Mouse (Mus musculus): Measurements from ENCODE around the gene Rnf19b.
A peak's percentile ranks its signal among the peaks of the same experiment; 100 is the strongest.

Rnf19b gene

GRCm38 (mm10) chr4:129058207-129059092, at the start of gene Rnf19b:
Gene Rnf19b (plus strand): TSS chr4:129058271.
- no peak for DNase-seq (ENCODE audit: low read depth, low spot score)

GRCm38 (mm10) chr4:129008672-129009071, 49.4 kb upstream of the Rnf19b start:
- DNase-seq (ENCODE audit: low read depth, low spot score) = no peak

GRCm38 (mm10) chr4:129009521-129009920, 48.5 kb upstream of the Rnf19b start:
- DNase-seq (ENCODE audit: low read depth, low spot score) = no peak

- no peak for DNase-seq (ENCODE audit: low read depth, low spot score)
These were observed 46.4 kb upstream of the Rnf19b start for GRCm38 (mm10) chr4:129011604-129012121.

- DNase-seq (ENCODE audit: low read depth, low spot score) = no peak
These were observed 44.8 kb upstream of the Rnf19b start for GRCm38 (mm10) chr4:129013151-129013864.

GRCm38 (mm10) chr4:129016329-129016728, 41.7 kb upstream of the Rnf19b start:
- no peak for DNase-seq (ENCODE audit: low read depth, low spot score)

GRCm38 (mm10) chr4:129017150-129017549, 40.9 kb upstream of the Rnf19b start:
- no peak for DNase-seq (ENCODE audit: low read depth, low spot score)

- no peak for DNase-seq (ENCODE audit: low read depth, low spot score)
These were observed 39.2 kb upstream of the Rnf19b start for GRCm38 (mm10) chr4:129018788-129019435.

- DNase-seq (ENCODE audit: low read depth, low spot score) = no peak
These were observed 38.3 kb upstream of the Rnf19b start for GRCm38 (mm10) chr4:129019788-129020187.

GRCm38 (mm10) chr4:129020454-129020853, 37.6 kb upstream of the Rnf19b start:
- DNase-seq (ENCODE audit: low read depth, low spot score) = peak; percentile 18

- no peak for DNase-seq (ENCODE audit: low read depth, low spot score)
These were observed 36.6 kb upstream of the Rnf19b start for GRCm38 (mm10) chr4:129021426-129021825.

GRCm38 (mm10) chr4:129021886-129022285, 36.2 kb upstream of the Rnf19b start:
- DNase-seq (ENCODE audit: low read depth, low spot score) = no peak

GRCm38 (mm10) chr4:129023884-129024283, 34.2 kb upstream of the Rnf19b start:
- no peak for DNase-seq (ENCODE audit: low read depth, low spot score)

- no peak for DNase-seq (ENCODE audit: low read depth, low spot score)
These were observed 33.3 kb upstream of the Rnf19b start for GRCm38 (mm10) chr4:129024775-129025174.

GRCm38 (mm10) chr4:129025707-129026106, 32.4 kb upstream of the Rnf19b start:
- no peak for DNase-seq (ENCODE audit: low read depth, low spot score)

GRCm38 (mm10) chr4:129030746-129031145, 27.3 kb upstream of the Rnf19b start:
- no peak for DNase-seq (ENCODE audit: low read depth, low spot score)

GRCm38 (mm10) chr4:129031408-129031965, 26.6 kb upstream of the Rnf19b start:
- DNase-seq (ENCODE audit: low read depth, low spot score) = no peak

- DNase-seq (ENCODE audit: low read depth, low spot score) = no peak
These were observed 25.7 kb upstream of the Rnf19b start for GRCm38 (mm10) chr4:129032133-129032962.

- no peak for DNase-seq (ENCODE audit: low read depth, low spot score)
These were observed 24.8 kb upstream of the Rnf19b start for GRCm38 (mm10) chr4:129032963-129033951.

- no peak for DNase-seq (ENCODE audit: low read depth, low spot score)
These were observed 23.8 kb upstream of the Rnf19b start for GRCm38 (mm10) chr4:129034224-129034623.

All from retina, adult 2 months (tissue).